Mouse (Mus musculus): ENCODE results near the gene Cend1. TPM values are rescaled to one million over a fixed set of nuclear protein-coding genes. Genes with fewer than 3 reads are reported as not detected.
A peak's percentile ranks its signal among the peaks of the same experiment; 100 is the strongest.

Cend1 gene
- polyA plus RNA-seq, 1 experiment from 2014 or later: 8.8 TPM

GRCm38 (mm10) chr7:141469901-141470636 lies 40.8 kb upstream of the Cend1 start:
- DNase-seq (ENCODE audit: low spot score): no peak
- H3K4me1 ChIP-seq: peaks cover 64% of the 10 kb centered on the region
- 0 out of 2 replicates have a peak overlapping the region, but pooled peaks have one; percentile 2 for H3K4me3 ChIP-seq
- H3K9me3 ChIP-seq (replicated peaks): no peaks in the 10 kb centered on the region
- peak overlapping the region; percentile 92 for H3K27ac ChIP-seq
- H3K27me3 ChIP-seq (ENCODE audit: low read depth, poor library complexity, severe bottlenecking): peaks cover 19% of the 10 kb centered on the region
- H3K36me3 ChIP-seq: peaks cover 38% of the 10 kb centered on the region
- WGBS: 92% methylated on average over 18 of the region's 18 CpGs

DNA sequence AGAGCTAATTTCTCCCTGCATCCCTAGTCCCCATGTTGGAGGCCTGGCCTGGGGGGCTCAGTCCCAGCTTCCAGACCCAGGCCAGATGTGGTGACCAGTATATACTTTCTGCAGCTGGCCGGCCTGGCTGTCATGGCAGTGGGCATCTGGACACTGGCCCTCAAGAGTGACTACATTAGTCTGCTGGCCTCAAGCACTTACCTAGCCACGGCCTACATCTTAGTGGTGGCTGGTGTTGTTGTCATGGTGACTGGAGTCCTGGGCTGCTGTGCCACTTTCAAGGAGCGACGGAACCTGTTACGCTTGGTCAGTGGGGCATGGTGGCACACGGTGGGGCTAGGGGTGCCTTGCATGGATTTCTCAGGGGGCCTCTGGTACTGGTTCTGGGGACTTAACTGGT lies 40.1 kb upstream of the Cend1 start:
- Histone ChIP-seq H3K9me3 (replicated peaks) (no peaks in the 10 kb centered on the region), H3K4me1 (peaks cover 69% of the 10 kb centered on the region), H3K27me3 (ENCODE audit: low read depth, poor library complexity, severe bottlenecking) (peaks cover 26% of the 10 kb centered on the region), H3K27ac (peak overlapping the region; percentile 92), H3K4me3 (peak overlapping the region; percentile 81), H3K36me3 (peaks cover 38% of the 10 kb centered on the region)
- DNase-seq (ENCODE audit: low spot score): no peak
- WGBS: 91% methylated on average over 6 of the region's 6 CpGs

- 26% methylated on average over 8 of the region's 8 CpGs for WGBS
- peaks cover 69% of the 10 kb centered on the region for H3K4me1 ChIP-seq
- DNase-seq (ENCODE audit: low spot score): peak; percentile 57
- peak overlapping the region; percentile 81 for H3K4me3 ChIP-seq
- peak overlapping the region; percentile 92 for H3K27ac ChIP-seq
- H3K27me3 ChIP-seq (ENCODE audit: low read depth, poor library complexity, severe bottlenecking): peaks cover 33% of the 10 kb centered on the region
- H3K36me3 ChIP-seq: peaks cover 38% of the 10 kb centered on the region
- H3K9me3 ChIP-seq (replicated peaks): no peaks in the 10 kb centered on the region
Measured at GRCm38 (mm10) chr7:141468522-141469211, 39.4 kb upstream of the Cend1 start.

DNA sequence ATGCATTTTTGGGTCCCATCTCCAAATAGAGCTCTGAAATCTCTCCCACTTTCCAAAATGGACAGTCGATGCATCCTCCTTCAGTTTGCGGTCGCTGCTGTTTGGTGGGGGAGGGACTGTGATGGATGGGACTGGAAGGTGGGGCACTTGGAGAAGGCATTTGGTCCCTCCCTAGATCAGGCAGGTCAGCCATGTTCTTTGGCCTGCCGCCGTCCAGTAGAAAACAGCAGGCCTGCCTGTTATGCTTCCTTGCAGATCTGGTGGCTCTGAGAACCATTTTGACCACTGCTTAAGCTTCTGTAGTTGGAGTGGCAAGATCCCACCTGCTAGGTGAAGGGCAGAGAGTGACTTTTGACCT lies 38.9 kb upstream of the Cend1 start:
- H3K27me3 ChIP-seq (ENCODE audit: low read depth, poor library complexity, severe bottlenecking): peaks cover 38% of the 10 kb centered on the region
- peak overlapping the region; percentile 92 for H3K27ac ChIP-seq
- 20% methylated on average over 5 of the region's 5 CpGs for WGBS
- no peaks in the 10 kb centered on the region for H3K9me3 ChIP-seq (replicated peaks)
- H3K36me3 ChIP-seq: peaks cover 38% of the 10 kb centered on the region
- DNase-seq (ENCODE audit: low spot score): peak; percentile 52
- H3K4me3 ChIP-seq: peak overlapping the region; percentile 81
- H3K4me1 ChIP-seq: peaks cover 69% of the 10 kb centered on the region

GRCm38 (mm10) chr7:141467230-141468030 lies 38.1 kb upstream of the Cend1 start, which contains the start of gene Cd151:
TSS of gene Cd151 (plus strand) at chr7:141467392.
- WGBS: under 1% methylated on average over 52 of the region's 52 CpGs
- Histone ChIP-seq H3K9me3 (replicated peaks) (no peaks in the 10 kb centered on the region), H3K4me1 (peaks cover 76% of the 10 kb centered on the region), H3K27me3 (ENCODE audit: low read depth, poor library complexity, severe bottlenecking) (peaks cover 45% of the 10 kb centered on the region), H3K27ac (peak within 1 kb of the TSS; percentile 92), H3K36me3 (peaks cover 33% of the 10 kb centered on the region), H3K4me3 (peak within 1 kb of the TSS; percentile 81)
- DNase-seq (ENCODE audit: low spot score): peak; percentile 92

- Histone ChIP-seq H3K4me1 (peaks cover 84% of the 10 kb centered on the region), H3K36me3 (peaks cover 26% of the 10 kb centered on the region), H3K27me3 (ENCODE audit: low read depth, poor library complexity, severe bottlenecking) (peaks cover 52% of the 10 kb centered on the region), H3K27ac (peak overlapping the region; percentile 92), H3K4me3 (peak overlapping the region; percentile 81), H3K9me3 (replicated peaks) (no peaks in the 10 kb centered on the region)
- WGBS: 57% methylated on average over 10 of the region's 10 CpGs
- DNase-seq (ENCODE audit: low spot score): no peak
Measured at GRCm38 (mm10) chr7:141466607-141467148, 37.4 kb upstream of the Cend1 start.

GRCm38 (mm10) chr7:141466045-141466394 lies 36.7 kb upstream of the Cend1 start:
- peak overlapping the region; percentile 40; the same call in 1 of the 2 replicates for H3K4me3 ChIP-seq

DNA sequence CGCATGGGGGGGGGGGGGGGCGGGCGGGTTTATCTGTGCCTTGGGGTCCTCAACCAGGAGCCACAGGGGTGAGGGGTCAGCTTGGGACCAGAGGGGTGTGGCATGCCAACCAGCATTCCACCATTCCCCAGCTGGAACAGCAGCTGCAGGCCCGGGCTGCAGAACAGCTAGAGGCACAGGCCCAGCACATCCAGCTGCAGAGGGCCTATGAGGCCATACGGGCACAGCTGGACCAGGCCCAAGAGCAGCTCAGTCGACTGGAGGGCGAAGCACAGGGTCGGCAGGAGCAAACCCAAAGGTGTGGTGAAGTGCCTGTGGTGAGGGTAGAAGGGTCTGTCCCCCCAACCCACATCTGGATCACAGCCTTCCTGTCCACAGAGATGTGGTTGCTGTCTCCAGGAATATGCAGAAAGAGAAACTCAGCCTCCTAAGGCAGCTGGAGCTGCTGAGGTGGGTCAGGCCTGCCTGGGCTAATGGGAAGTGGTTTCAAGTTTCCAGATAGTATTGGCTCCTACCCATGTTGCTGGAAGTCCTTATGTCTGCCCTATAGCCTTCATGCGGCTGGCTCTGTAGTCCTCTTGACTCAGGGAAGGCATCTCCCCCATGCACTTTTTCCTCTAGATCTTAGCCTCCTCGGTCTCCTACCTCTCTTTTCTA lies 36.2 kb upstream of the Cend1 start:
- WGBS: 30% methylated on average over 10 of the region's 10 CpGs
- Histone ChIP-seq H3K27ac (peak overlapping the region; percentile 66), H3K4me1 (peaks cover 92% of the 10 kb centered on the region), H3K4me3 (peak overlapping the region; percentile 40), H3K36me3 (peaks cover 15% of the 10 kb centered on the region), H3K27me3 (ENCODE audit: low read depth, poor library complexity, severe bottlenecking) (peaks cover 64% of the 10 kb centered on the region), H3K9me3 (replicated peaks) (no peaks in the 10 kb centered on the region)
- peak; percentile 51 for DNase-seq (ENCODE audit: low spot score)

More at GRCm38 (mm10) chr7:141466045-141466394, 36.7 kb upstream of the Cend1 start:
- H3K4me1 ChIP-seq: peaks cover 89% of the 10 kb centered on the region
- H3K27me3 ChIP-seq (ENCODE audit: low read depth, poor library complexity, severe bottlenecking): peaks cover 59% of the 10 kb centered on the region
- H3K36me3 ChIP-seq: peaks cover 20% of the 10 kb centered on the region
- WGBS: 72% methylated on average over 7 of the region's 7 CpGs
- DNase-seq (ENCODE audit: low spot score): no peak
- H3K9me3 ChIP-seq (replicated peaks): no peaks in the 10 kb centered on the region
- H3K27ac ChIP-seq: peak overlapping the region; percentile 66; the same call in 1 of the 2 replicates

GRCm38 (mm10) chr7:141464603-141465201 lies 35.4 kb upstream of the Cend1 start:
- peaks cover 86% of the 10 kb centered on the region for H3K4me1 ChIP-seq
- H3K27me3 ChIP-seq (ENCODE audit: low read depth, poor library complexity, severe bottlenecking): peaks cover 72% of the 10 kb centered on the region
- no peaks in the 10 kb centered on the region for H3K9me3 ChIP-seq (replicated peaks)
- WGBS: 2% methylated on average over 38 of the region's 38 CpGs
- peak; percentile 63 for DNase-seq (ENCODE audit: low spot score)
- H3K36me3 ChIP-seq: peaks cover 7% of the 10 kb centered on the region
- peak overlapping the region; percentile 40 for H3K4me3 ChIP-seq
- H3K27ac ChIP-seq: peak overlapping the region; percentile 66

- no peak for DNase-seq (ENCODE audit: low spot score)
- no peaks in the 10 kb centered on the region for H3K9me3 ChIP-seq (replicated peaks)
- peaks cover 5% of the 10 kb centered on the region; the same call in 1 of the 2 replicates for H3K36me3 ChIP-seq
- H3K27me3 ChIP-seq (ENCODE audit: low read depth, poor library complexity, severe bottlenecking): peaks cover 79% of the 10 kb centered on the region
- 22% methylated on average over 12 of the region's 12 CpGs for WGBS
- H3K27ac ChIP-seq: peak overlapping the region; percentile 66
- peak overlapping the region; percentile 40 for H3K4me3 ChIP-seq
- H3K4me1 ChIP-seq: peaks cover 82% of the 10 kb centered on the region
Measured at GRCm38 (mm10) chr7:141463824-141464602, 34.7 kb upstream of the Cend1 start.

GRCm38 (mm10) chr7:141462333-141462821 lies 33.1 kb upstream of the Cend1 start:
- WGBS: 7% methylated on average over 5 of the region's 5 CpGs
- 0 out of 2 replicates have a peak overlapping the region, but pooled peaks have one; percentile 68 for H3K27ac ChIP-seq
- H3K4me3 ChIP-seq: peak overlapping the region; percentile 59
- H3K4me1 ChIP-seq: peaks cover 66% of the 10 kb centered on the region
- H3K9me3 ChIP-seq (replicated peaks): no peaks in the 10 kb centered on the region
- DNase-seq (ENCODE audit: low spot score): peak; percentile 59
- peaks cover 94% of the 10 kb centered on the region for H3K27me3 ChIP-seq (ENCODE audit: low read depth, poor library complexity, severe bottlenecking)
- peaks cover 5% of the 10 kb centered on the region; the same call in 1 of the 2 replicates for H3K36me3 ChIP-seq

Measured in limb, embryonic 10.5 days (tissue).